Mouse (Mus musculus) myocyte (in vitro differentiated cells): ENCODE results near the gene Rwdd2b.

Experiments
- E2F4 ChIP-seq: IDR thresholded peaks from one replicate; pipeline ENCODE4 v1.6.1; 2011; ENCODE audit warnings: mild to moderate bottlenecking, control low read depth, moderate library complexity; ENCODE audit not compliant: insufficient read depth
- MAX ChIP-seq: IDR thresholded peaks from one replicate; pipeline ENCODE4 v1.6.1; 2011; ENCODE audit warnings: low read depth, mild to moderate bottlenecking, control low read depth
- POLR2A ChIP-seq: IDR thresholded peaks from one replicate; pipeline ENCODE4 v1.6.1; 2011; ENCODE audit warnings: low read depth, mild to moderate bottlenecking, control low read depth, moderate library complexity; ENCODE audit not compliant: insufficient read length
- POLR2AphosphoS2 ChIP-seq: IDR thresholded peaks from one replicate; pipeline ENCODE4 v1.6.1; 2011; ENCODE audit warnings: low read depth, control low read depth; ENCODE audit not compliant: insufficient read length
- REST ChIP-seq: IDR thresholded peaks from one replicate; pipeline ENCODE4 v1.6.1; 2011; ENCODE audit warnings: mild to moderate bottlenecking, control low read depth, moderate library complexity; ENCODE audit not compliant: insufficient read depth, insufficient read length
- TCF12 ChIP-seq: IDR thresholded peaks from one replicate; pipeline ENCODE4 v1.6.1; 2011; ENCODE audit warnings: mild to moderate bottlenecking, control low read depth; ENCODE audit not compliant: poor library complexity, insufficient read depth, severe bottlenecking
- TCF3 ChIP-seq: IDR thresholded peaks from one replicate; pipeline ENCODE4 v1.6.1; 2011; ENCODE audit warnings: low read depth, control low read depth; ENCODE audit not compliant: insufficient read length
- USF1 ChIP-seq: IDR thresholded peaks from one replicate; pipeline ENCODE4 v1.6.1; 2011; ENCODE audit warnings: low read depth, mild to moderate bottlenecking, control low read depth, moderate library complexity

DNA sequence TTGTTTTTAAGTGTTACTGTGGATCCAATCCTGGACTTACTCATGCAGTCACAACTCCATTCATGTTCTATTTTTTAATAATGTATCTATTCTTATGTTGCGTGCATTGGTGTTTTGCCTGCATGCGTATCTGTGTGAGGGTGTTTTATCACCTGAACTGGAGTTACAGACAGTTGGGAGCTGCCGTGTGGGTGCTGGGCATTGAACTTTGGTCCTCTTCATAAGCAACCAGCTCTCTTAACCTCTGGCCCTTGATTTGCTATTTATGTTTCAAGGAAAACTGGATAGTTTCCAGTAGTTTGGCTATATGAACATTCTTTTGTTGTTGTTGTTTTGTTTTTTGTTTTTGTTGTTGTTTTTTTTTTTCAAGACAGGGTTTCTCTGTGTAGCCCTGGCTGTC is 5.2 kb upstream of the Rwdd2b start:
- TF ChIP-seq POLR2A (no peak), USF1 (no peak), TCF3 (no peak), REST (no peak), MAX (no peak), E2F4 (no peak), POLR2AphosphoS2 (no peak), TCF12 (no peak)
